Mouse (Mus musculus): ENCODE measurements at regions not wholly inside any gene's neighbourhood (a gene's known extent, or its start where the extent isn't known, plus 50 kb on each side); places are given as distances from the start of the nearest gene placed in this dataset.

GRCm38 (mm10) chr3:132033078-132033713 lies 51.9 kb upstream of the Dkk2 start:
- no peak for TF ChIP-seq POLR2A (IDR thresholded peaks at IDR 0.05; ENCODE audit: low read depth, low read length)
- TF ChIP-seq CTCF (IDR thresholded peaks at IDR 0.05; ENCODE audit: extremely low read depth, insufficient read length, insufficient replicate concordance, low read depth, low read length) = no peak
